17 mouse cellular contexts compared by ENCODE assay signal in the genomic region with DNA sequence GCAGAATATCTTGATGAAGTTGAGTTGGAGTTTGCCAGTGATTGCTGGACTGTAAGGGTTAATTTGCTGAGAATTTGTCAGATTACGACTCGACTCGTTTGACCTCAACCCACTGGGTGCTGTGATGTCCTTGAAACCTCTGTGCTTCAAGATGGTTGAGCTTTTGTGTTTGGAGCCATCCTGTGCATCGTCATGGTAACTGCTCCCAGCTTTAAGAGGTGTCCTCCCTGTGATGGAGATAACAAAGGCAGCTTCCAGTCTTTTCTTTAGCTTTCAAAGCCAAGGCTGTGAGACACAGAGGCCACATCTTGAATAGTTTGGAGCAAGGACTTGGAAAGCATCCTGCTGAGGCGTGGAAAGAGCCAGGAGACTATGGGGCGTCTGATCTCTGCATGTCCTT. TPM values are rescaled to one million over a fixed set of nuclear protein-coding genes. Genes with fewer than 3 reads are reported as not detected.
"Had no signal": no experiment of that assay in that cellular context is flagged by ENCODE, and none has a peak within 500 bp of the region (broad histone marks: within the 10 kb centered on the region; RNA-seq: fewer than 3 reads in every experiment).

No protein-coding gene starts in this region.

- DNase-seq: kidney, postnatal 10 days; kidney, postnatal 4 days; lung, adult 2 months; lung, postnatal 36 days; retina, postnatal 1 day; thymus, adult 2 months; thymus, postnatal 25 days had no signal

- H3K4me1 ChIP-seq: stomach, embryonic 15.5 days had no signal

- H3K9ac ChIP-seq: liver, embryonic 15.5 days; neural tube, embryonic 13.5 days; stomach, embryonic 15.5 days had no signal

- H3K27ac ChIP-seq: layer of hippocampus, adult 2 months; left cerebral cortex, adult 2 months; limb, embryonic 10.5 days; liver, embryonic 15.5 days; neural tube, embryonic 13.5 days; stomach, embryonic 15.5 days had no signal

- H3K27me3 ChIP-seq: liver, embryonic 15.5 days; neural tube, embryonic 13.5 days; stomach, embryonic 15.5 days had no signal

- H3K4me2 ChIP-seq: liver, embryonic 11.5 days; liver, embryonic 15.5 days; neural tube, embryonic 13.5 days; stomach, embryonic 15.5 days had no signal

- ATAC-seq: lung, postnatal 0 days had no signal

- H3K9me3 ChIP-seq: limb, embryonic 10.5 days; liver, embryonic 15.5 days; neural tube, embryonic 13.5 days; stomach, embryonic 15.5 days had no signal

- H3K4me3 ChIP-seq: layer of hippocampus, adult 2 months; left cerebral cortex, adult 2 months; limb, embryonic 10.5 days; liver, embryonic 15.5 days; neural tube, embryonic 13.5 days; stomach, embryonic 15.5 days had no signal

RNA-seq across cellular contexts. Expression of gene Camkv, which starts 21.7 kb away (rescaled TPM):
- total RNA-seq: megakaryocyte progenitor cell, adult 5-6 weeks had no signal

RNA-seq across cellular contexts. Expression of gene Gm20661, which starts 25.7 kb away (rescaled TPM):
- total RNA-seq: megakaryocyte progenitor cell, adult 5-6 weeks had no signal
- polyA plus RNA-seq: testis, adult 2 months had no signal
